Mouse (Mus musculus) bone marrow macrophage, adult 2 months (primary cell): ENCODE measurements around the gene B4galnt1.

Source experiments
- CTCF ChIP-seq: IDR thresholded peaks from 2 replicates; pipeline ENCODE4 v1.5.1; 2012; ENCODE audit warnings: low read depth, mild to moderate bottlenecking, low read length, moderate library complexity
- POLR2A ChIP-seq: IDR thresholded peaks from 2 replicates; pipeline ENCODE4 v1.6.1; 2012; ENCODE audit warnings: mild to moderate bottlenecking, low read depth, low read length, borderline replicate concordance

GRCm38 (mm10) chr10:127218339-127218738 lies 53.3 kb downstream of the B4galnt1 start:
- TF ChIP-seq CTCF (no peak), POLR2A (no peak)
